Mouse (Mus musculus): ENCODE data around the gene Agfg1. TPM values are rescaled to one million over a fixed set of nuclear protein-coding genes. Genes with fewer than 3 reads are reported as not detected.

Gene Agfg1
- total RNA-seq (2023): 10 to 100 TPM; 48.0 to 50.7 TPM

DNA sequence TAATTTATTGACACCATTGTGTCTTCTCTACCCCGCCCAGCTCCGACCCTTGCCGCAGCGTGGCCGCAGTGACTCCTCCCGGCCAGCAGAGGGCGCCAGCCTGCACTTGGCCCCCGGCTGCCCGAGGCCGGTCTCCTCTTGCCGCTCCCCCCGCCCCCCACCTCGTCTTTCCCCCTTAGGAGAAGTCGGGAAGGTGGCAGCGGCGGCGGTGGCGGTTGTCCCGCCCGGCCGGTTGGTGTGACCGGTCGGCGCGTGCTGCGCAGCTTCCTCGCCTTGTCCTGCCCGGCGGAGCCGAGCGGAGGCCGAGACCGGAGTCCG lies at the start of gene Agfg1:
TSS of gene Agfg1 (plus strand) at position 188 of the 318 bp plus-strand sequence.

DNA sequence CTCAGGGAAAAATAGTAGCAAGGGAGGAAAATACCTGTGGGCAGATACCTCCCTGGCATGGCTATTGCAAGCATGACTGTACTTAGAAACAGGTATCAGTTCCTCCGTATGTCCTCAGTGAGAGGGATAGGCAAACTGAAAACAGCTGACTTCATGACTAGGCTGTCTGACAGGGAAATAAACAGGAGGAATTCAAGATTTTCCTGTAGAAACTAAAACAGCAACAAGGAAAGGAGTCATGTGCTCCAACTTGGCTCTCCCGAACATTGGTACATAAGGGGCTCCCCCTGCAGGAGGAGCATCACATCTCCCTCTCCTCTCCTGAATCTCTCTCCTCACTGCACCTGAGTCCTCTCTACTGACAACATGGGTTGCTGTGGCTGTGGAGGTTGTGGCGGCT lies 73.7 kb downstream of the Agfg1 start, which contains the start of gene A030005L19Rik:
TSS of gene A030005L19Rik (plus strand) at position 301 of the 400 bp plus-strand sequence.

DNA sequence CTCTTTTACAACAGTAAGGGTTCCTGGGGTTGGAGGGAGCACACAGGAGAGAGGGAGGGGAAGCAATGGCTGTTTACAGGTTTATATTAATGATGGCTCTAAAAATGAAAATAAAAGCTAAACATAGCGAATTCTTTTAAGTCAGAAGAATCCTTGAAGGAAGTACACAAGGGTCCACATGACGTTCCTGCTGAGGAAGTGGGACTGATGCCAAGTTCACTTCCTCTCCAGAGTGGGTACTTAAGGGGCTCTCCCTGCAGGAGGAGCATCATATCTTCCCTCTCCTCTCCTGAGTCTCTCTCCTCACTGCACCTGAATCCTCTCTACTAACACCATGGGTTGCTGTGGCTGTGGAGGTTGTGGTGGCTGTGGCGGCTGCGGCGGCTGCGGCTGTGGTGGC lies 85.4 kb downstream of the Agfg1 start, which contains the start of gene A030014E15Rik:
TSS of gene A030014E15Rik (plus strand) at position 268 of the 400 bp plus-strand sequence.

DNA sequence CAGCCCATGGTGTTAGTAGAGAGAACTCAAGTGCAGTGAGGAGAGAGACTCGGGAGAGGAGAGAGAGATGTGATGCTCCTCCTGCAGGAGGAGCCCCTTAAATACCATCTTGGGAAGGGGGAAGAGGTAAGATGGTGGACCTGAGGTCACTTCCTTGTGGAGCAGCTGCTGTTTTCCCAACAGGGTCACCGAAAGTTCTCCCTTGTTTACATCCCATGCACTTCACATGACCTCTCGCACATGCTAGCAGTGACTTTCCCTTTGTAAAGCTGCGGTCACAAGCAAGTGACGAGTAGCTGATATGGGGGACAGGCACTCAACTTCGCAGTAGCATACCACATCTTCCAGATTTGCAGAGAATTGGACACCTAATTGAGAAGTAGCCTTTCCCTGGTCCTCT lies 92.0 kb downstream of the Agfg1 start, which contains the start of gene Gm6217:
TSS of gene Gm6217 (minus strand) at position 74 of the 400 bp plus-strand sequence.

DNA sequence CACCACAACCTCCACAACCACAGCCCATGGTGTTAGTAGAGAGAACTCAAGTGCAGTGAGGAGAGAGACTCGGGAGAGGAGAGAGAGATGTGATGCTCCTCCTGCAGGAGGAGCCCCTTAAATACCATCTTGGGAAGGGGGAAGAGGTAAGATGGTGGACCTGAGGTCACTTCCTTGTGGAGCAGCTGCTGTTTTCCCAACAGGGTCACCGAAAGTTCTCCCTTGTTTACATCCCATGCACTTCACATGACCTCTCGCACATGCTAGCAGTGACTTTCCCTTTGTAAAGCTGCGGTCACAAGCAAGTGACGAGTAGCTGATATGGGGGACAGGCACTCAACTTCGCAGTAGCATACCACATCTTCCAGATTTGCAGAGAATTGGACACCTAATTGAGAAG lies 104.0 kb downstream of the Agfg1 start, which contains the start of gene A030003K21Rik:
TSS of gene A030003K21Rik (minus strand) at position 94 of the 400 bp plus-strand sequence.

Other genes starting within 250 kb of the Agfg1 start
- gene Mff, start 114.6 kb upstream of the Agfg1 start, total RNA-seq (2023): 100 to 1,000 TPM; 101 to 108 TPM
- not detected for gene Tm4sf20, start 71.0 kb upstream of the Agfg1 start, total RNA-seq (2023)
- not detected for gene Gm47791, start 68.2 kb upstream of the Agfg1 start, total RNA-seq (2023)
- gene A030005L19Rik, start 73.8 kb downstream of the Agfg1 start, total RNA-seq (2023): not detected
- gene A030014E15Rik, start 85.4 kb downstream of the Agfg1 start, total RNA-seq (2023): not detected
- gene Gm6217, start 91.9 kb downstream of the Agfg1 start, total RNA-seq (2023): not detected
- gene A030003K21Rik, start 103.9 kb downstream of the Agfg1 start, total RNA-seq (2023): not detected
- not detected for gene Gm7544, start 116.5 kb downstream of the Agfg1 start, total RNA-seq (2023)
- gene Gm47955, start 120.8 kb downstream of the Agfg1 start, total RNA-seq (2023): not detected
- not detected for gene Gm47959, start 161.1 kb downstream of the Agfg1 start, total RNA-seq (2023)
- gene Slc19a3, start 199.0 kb downstream of the Agfg1 start, total RNA-seq (2023): not detected
- not detected for gene Krtap28-10, start 203.0 kb downstream of the Agfg1 start, total RNA-seq (2023)
- gene Gm47969, start 205.4 kb downstream of the Agfg1 start, total RNA-seq (2023): not detected
- not detected for gene A030005K14Rik, start 219.9 kb downstream of the Agfg1 start, total RNA-seq (2023)
- not detected for gene Krtap28-13, start 221.4 kb downstream of the Agfg1 start, total RNA-seq (2023)

Data from neutrophil, adult 83 days (primary cell).